Mouse (Mus musculus) common myeloid progenitor, adult 5-6 weeks (primary cell): Measurements from ENCODE around the gene Hspb2. TPM values are rescaled to one million over a fixed set of nuclear protein-coding genes. Genes with fewer than 3 reads are reported as not detected.

Experiments
- ATAC-seq: replicated peaks from 2 replicates; pipeline ENCODE4 v1.8.0; 2016; ENCODE audit warnings: low read depth, mild to moderate bottlenecking, moderate TSS enrichment, inconsistent platforms; ENCODE audit not compliant: poor library complexity, severe bottlenecking
- total RNA-seq: library from RNA; stranded (forward); fragments of 200-1000, 187-1606 nt; gene quantifications from 2 replicates; pipeline ENCODE4 v1.2.3, GENCODE M21; 2017

Gene Hspb2
- total RNA-seq, 1 experiment from 2014 or later = not detected

GRCm38 (mm10) chr9:50723406-50723805 lies 28.7 kb downstream of the Hspb2 start:
- ATAC-seq = no peak

- ATAC-seq = no peak
Measured at GRCm38 (mm10) chr9:50722451-50722911, 29.7 kb downstream of the Hspb2 start.

- no peak for ATAC-seq
Measured at GRCm38 (mm10) chr9:50721061-50721460, 31.1 kb downstream of the Hspb2 start.

GRCm38 (mm10) chr9:50718878-50719277 lies 33.3 kb downstream of the Hspb2 start:
- ATAC-seq = no peak

- ATAC-seq = no peak
Measured at GRCm38 (mm10) chr9:50714188-50714587, 38.0 kb downstream of the Hspb2 start.

- peak; percentile 74 for ATAC-seq
Measured at GRCm38 (mm10) chr9:50711337-50711736, 40.8 kb downstream of the Hspb2 start.

- ATAC-seq = no peak
Measured at GRCm38 (mm10) chr9:50709108-50709507, 43.0 kb downstream of the Hspb2 start.

- no peak for ATAC-seq
Measured at GRCm38 (mm10) chr9:50704907-50705306, 47.2 kb downstream of the Hspb2 start.

Other genes with a start within 250 kb of the Hspb2 start
- gene Pts, start 223.6 kb downstream of the Hspb2 start, total RNA-seq = 73.1 and 89.3 TPM in 2 replicates
- 4.4 and 7.5 TPM in 2 replicates for gene Il18, start 197.5 kb downstream of the Hspb2 start, total RNA-seq
- gene Bco2, start 197.2 kb downstream of the Hspb2 start, total RNA-seq = not detected in 2 replicates
- not detected in 2 replicates for gene Tex12, start 191.0 kb downstream of the Hspb2 start, total RNA-seq
- gene Sdhd, start 148.5 kb downstream of the Hspb2 start, total RNA-seq = 172 and 173 TPM in 2 replicates
- 147 and 199 TPM in 2 replicates for gene Timm8b, start 148.4 kb downstream of the Hspb2 start, total RNA-seq
- 0.24 and 4.4 TPM in 2 replicates for gene Pih1d2, start 135.0 kb downstream of the Hspb2 start, total RNA-seq
- gene Nkapd1, start 134.9 kb downstream of the Hspb2 start, total RNA-seq = 57.9 and 59.6 TPM in 2 replicates
- 37.5 and 49.9 TPM in 2 replicates for gene Dlat, start 92.6 kb downstream of the Hspb2 start, total RNA-seq
- gene Dixdc1, start 12.8 kb downstream of the Hspb2 start, total RNA-seq = not detected in 2 replicates
- gene 2310030G06Rik, start 5.8 kb downstream of the Hspb2 start, total RNA-seq = not detected in 2 replicates
- 0.41 TPM in 1 of 2 replicates, not detected in the other for gene Cryab, start 1.0 kb downstream of the Hspb2 start, total RNA-seq
- 5.5 and 8.8 TPM in 2 replicates for gene Fdxacb1, start 15.9 kb upstream of the Hspb2 start, total RNA-seq
- gene Alg9, start 22.7 kb upstream of the Hspb2 start, total RNA-seq = 21.2 and 23.3 TPM in 2 replicates
- 13.8 and 22.6 TPM in 2 replicates for gene 1110032A03Rik, start 23.2 kb upstream of the Hspb2 start, total RNA-seq
- gene Ppp2r1b, start 92.9 kb upstream of the Hspb2 start, total RNA-seq = 66.6 and 66.9 TPM in 2 replicates